Mouse (Mus musculus) lung, postnatal 0 days (tissue): ENCODE data around the gene Ntn5. TPM values are rescaled to one million over a fixed set of nuclear protein-coding genes. Genes with fewer than 3 reads are reported as not detected.

Source experiments
- ATAC-seq: fragments of 200-750 bp; cut with Nextera tagmentation; 2 replicates; pipeline ENCODE4 v1.8.0; 2017; ENCODE audit warnings: moderate library complexity
- DNase-seq: peaks from one replicate; pipeline ENCODE4 v3.0.0-alpha.2; 2016; ENCODE audit warnings: low spot score
- H3K27ac ChIP-seq: fragments of 300-500 bp; sonication (generic); 2 replicates; pipeline ENCODE4 v1.5.1; 2014; ENCODE audit warnings: antibody characterized with exemption, mild to moderate bottlenecking, low read length, mixed read lengths
- H3K27me3 ChIP-seq: fragments of 300-500 bp; sonication (generic); replicated peaks from 2 replicates; pipeline ENCODE4 v1.6.1; 2014; ENCODE audit warnings: low read length, mixed read lengths; ENCODE audit not compliant: insufficient read depth
- H3K36me3 ChIP-seq: fragments of 300-500 bp; sonication (generic); 2 replicates; pipeline ENCODE4 v1.6.1; 2014; ENCODE audit warnings: low read length, mixed read lengths; ENCODE audit not compliant: insufficient read depth
- H3K4me1 ChIP-seq: fragments of 300-500 bp; sonication (generic); 2 replicates; pipeline ENCODE4 v1.6.1; 2014; ENCODE audit warnings: antibody characterized with exemption, low read depth, low read length, mixed read lengths; ENCODE audit not compliant: insufficient read depth
- H3K4me2 ChIP-seq: fragments of 300-500 bp; sonication (generic); replicated peaks from 2 replicates; pipeline ENCODE4 v1.6.1; 2014; ENCODE audit warnings: low read depth, mild to moderate bottlenecking, low read length, moderate library complexity, mixed read lengths
- H3K4me3 ChIP-seq: fragments of 300-500 bp; sonication (generic); 2 replicates; pipeline ENCODE4 v1.5.1; 2014; ENCODE audit warnings: low read depth, low read length
- H3K9ac ChIP-seq: fragments of 300-500 bp; sonication (generic); replicated peaks from 2 replicates; pipeline ENCODE4 v1.6.1; 2014; ENCODE audit warnings: low read depth, mild to moderate bottlenecking
- H3K9me3 ChIP-seq: fragments of 300-500 bp; sonication (generic); 2 replicates; pipeline ENCODE4 v1.6.1; 2016; ENCODE audit warnings: low read length, mixed read lengths
- CTCF ChIP-seq: IDR thresholded peaks from 2 replicates; pipeline ENCODE4 v1.5.1; 2016; ENCODE audit warnings: antibody characterized with exemption, mild to moderate bottlenecking
- EP300 ChIP-seq: IDR thresholded peaks from 2 replicates; pipeline ENCODE4 v1.6.1; 2016; ENCODE audit warnings: antibody characterized with exemption, mild to moderate bottlenecking, control low read depth
- whole genome bisulfite sequencing: fragments of 180-500 bp; shearing (Covaris S2); extraction: QIAGEN DNeasy Blood & Tissue Kit; methylation state at CpG from one replicate; pipeline ENCODE4 v1.1.7; 2014; 5-methylcytosine and 5-hydroxymethylcytosine counted together
- polyA plus RNA-seq: library from polyadenylated mRNA; unstranded; fragments of >200 nt; fragmentation: Nextera tagmentation; extraction: Ambion mirVana; gene quantifications from 2 replicates; pipeline ENCODE4 v1.2.1, GENCODE M21; 2015

Gene Ntn5
- polyA plus RNA-seq, 1 experiment from 2014 or later: 2.4 TPM

GRCm38 (mm10) chr7:45639561-45640027 is 44.2 kb upstream of the Ntn5 start, which contains the start of gene Mamstr:
Mamstr (plus strand) TSS chr7:45639977.
- no peak for DNase-seq
- Histone ChIP-seq H3K4me1 (peaks cover 39% of the 10 kb centered on the region), H3K4me2 (no peak within 1 kb of the TSS), H3K4me3 (no peak within 1 kb of the TSS), H3K27me3 (no peaks in the 10 kb centered on the region), H3K36me3 (no peaks in the 10 kb centered on the region), H3K27ac (peak within 1 kb of the TSS; percentile 38; the same call in 1 of the 2 replicates), H3K9ac (no peak within 1 kb of the TSS), H3K9me3 (no peaks in the 10 kb centered on the region)
- no peak for TF ChIP-seq EP300
- TF ChIP-seq CTCF: no peak
- ATAC-seq: no peak
- WGBS: 32% methylated on average over 19 of the region's 19 CpGs

- Histone ChIP-seq H3K9ac (no peak overlapping the region), H3K4me2 (no peak overlapping the region), H3K9me3 (no peaks in the 10 kb centered on the region), H3K36me3 (no peaks in the 10 kb centered on the region), H3K4me1 (peaks cover 39% of the 10 kb centered on the region), H3K4me3 (no peak overlapping the region), H3K27ac (peak overlapping the region; percentile 38; the same call in 1 of the 2 replicates), H3K27me3 (no peaks in the 10 kb centered on the region)
- TF ChIP-seq EP300 (no peak), CTCF (no peak)
- DNase-seq (no peak), ATAC-seq (no peak)
- WGBS: 73% methylated on average over 19 of the region's 19 CpGs
These were observed 43.4 kb upstream of the Ntn5 start for GRCm38 (mm10) chr7:45640191-45640957.

- H3K9ac ChIP-seq: no peak overlapping the region
- ATAC-seq (peak; percentile 16), DNase-seq (peak; percentile 72)
- no peaks in the 10 kb centered on the region for H3K27me3 ChIP-seq
- no peaks in the 10 kb centered on the region for H3K9me3 ChIP-seq
- TF ChIP-seq EP300 (no peak), CTCF (no peak)
- H3K36me3 ChIP-seq: no peaks in the 10 kb centered on the region
- no peak overlapping the region for H3K4me3 ChIP-seq
- WGBS: 25% methylated on average over 15 of the region's 17 CpGs
- H3K27ac ChIP-seq: peak overlapping the region; percentile 51
- peak overlapping the region; percentile 61 for H3K4me2 ChIP-seq
- H3K4me1 ChIP-seq: peaks cover 33% of the 10 kb centered on the region
These were observed 42.3 kb upstream of the Ntn5 start for GRCm38 (mm10) chr7:45641391-45642040.

- TF ChIP-seq EP300: no peak
- no peak for TF ChIP-seq CTCF
- H3K4me1 ChIP-seq: peaks cover 33% of the 10 kb centered on the region
- DNase-seq: no peak
- peak overlapping the region; percentile 51 for H3K27ac ChIP-seq
- H3K4me2 ChIP-seq: peak overlapping the region; percentile 61
- WGBS: 58% methylated on average over 5 of the region's 5 CpGs
- H3K4me3 ChIP-seq: no peak overlapping the region
- H3K36me3 ChIP-seq: no peaks in the 10 kb centered on the region
- no peaks in the 10 kb centered on the region for H3K9me3 ChIP-seq
- no peak overlapping the region for H3K9ac ChIP-seq
- ATAC-seq: no peak
- H3K27me3 ChIP-seq: no peaks in the 10 kb centered on the region
These were observed 41.7 kb upstream of the Ntn5 start for GRCm38 (mm10) chr7:45642083-45642482.

GRCm38 (mm10) chr7:45642503-45643255 is 41.1 kb upstream of the Ntn5 start:
- Histone ChIP-seq H3K4me2 (peak overlapping the region; percentile 61), H3K36me3 (no peaks in the 10 kb centered on the region), H3K4me1 (peaks cover 33% of the 10 kb centered on the region), H3K9ac (0 out of 2 replicates have a peak overlapping the region, but pooled peaks have one; percentile 32), H3K4me3 (peak overlapping the region; percentile 28; the same call in 1 of the 2 replicates), H3K9me3 (no peaks in the 10 kb centered on the region), H3K27ac (peak overlapping the region; percentile 80), H3K27me3 (no peaks in the 10 kb centered on the region)
- TF ChIP-seq EP300 (no peak), CTCF (no peak)
- ATAC-seq (no peak), DNase-seq (no peak)
- WGBS: 29% methylated on average over 16 of the region's 16 CpGs
